Mouse (Mus musculus) heart, embryonic 14.5 days (tissue): Measurements from ENCODE around the gene Cyb561d2. TPM values are rescaled to one million over a fixed set of nuclear protein-coding genes. Genes with fewer than 3 reads are reported as not detected.

Experiments
- ATAC-seq: fragments of 200-750 bp; cut with Nextera tagmentation; 2 replicates; pipeline ENCODE4 v1.8.0; 2017; ENCODE audit warnings: low read depth, moderate TSS enrichment; ENCODE audit not compliant: insufficient number of reproducible peaks, insufficient read depth, low FRiP score
- H3K27ac ChIP-seq, 2 experiments: fragments of 200-500 bp in 1 of 2; fragments of 300-500 bp in 1 of 2; sonication (generic) in 1 of 2; replicated peaks in 1 of 2; 2 replicates each; pipeline ENCODE4 v1.5.1; 2012 to 2014; ENCODE audit warnings: low read depth in 2 of 2, low read length in 2 of 2, control low read depth in 1 of 2, mild to moderate bottlenecking in 1 of 2, mixed read lengths in 1 of 2; ENCODE audit not compliant: control insufficient read depth in 1 of 2, insufficient read depth in 1 of 2
- H3K27me3 ChIP-seq: fragments of 300-500 bp; sonication (generic); 2 replicates; pipeline ENCODE4 v1.6.1; 2014; ENCODE audit warnings: mild to moderate bottlenecking, low read length, control low read depth; ENCODE audit not compliant: control insufficient read depth, insufficient read depth
- H3K36me3 ChIP-seq: fragments of 300-500 bp; sonication (generic); 2 replicates; pipeline ENCODE4 v1.6.1; 2014; ENCODE audit warnings: mild to moderate bottlenecking, control low read depth, low read length, mixed read lengths; ENCODE audit not compliant: control insufficient read depth, insufficient read depth
- H3K4me1 ChIP-seq, 2 experiments: fragments of 200-500 bp in 1 of 2; fragments of 300-500 bp in 1 of 2; sonication (generic) in 1 of 2; 2 replicates each; pipeline ENCODE4 v1.6.1; 2012 to 2014; ENCODE audit warnings: low read length in 2 of 2, control low read depth in 1 of 2, mixed read lengths in 1 of 2; ENCODE audit not compliant: control insufficient read depth in 2 of 2, insufficient read depth in 2 of 2
- H3K4me2 ChIP-seq: fragments of 300-500 bp; sonication (generic); 2 replicates; pipeline ENCODE4 v1.6.1; 2014; ENCODE audit warnings: mild to moderate bottlenecking, low read length
- H3K4me3 ChIP-seq, 2 experiments: fragments of 200-500 bp in 1 of 2; fragments of 300-500 bp in 1 of 2; sonication (generic) in 1 of 2; 2 replicates each; pipeline ENCODE4 v1.5.1; 2012 to 2014; ENCODE audit warnings: low read length in 2 of 2, mild to moderate bottlenecking in 2 of 2, control low read depth in 1 of 2, low read depth in 1 of 2, moderate library complexity in 1 of 2; ENCODE audit not compliant: control insufficient read depth in 1 of 2, insufficient read depth in 1 of 2
- H3K9ac ChIP-seq: fragments of 300-500 bp; sonication (generic); 2 replicates; pipeline ENCODE4 v1.6.1; 2014; ENCODE audit warnings: mild to moderate bottlenecking, low read length
- H3K9me3 ChIP-seq: fragments of 300-500 bp; sonication (generic); 2 replicates; pipeline ENCODE4 v1.6.1; 2016; ENCODE audit warnings: low read length, control low read depth; ENCODE audit not compliant: control insufficient read depth
- WGBS: fragments of 180-500 bp; shearing (Covaris S2); extraction: QIAGEN DNeasy Blood & Tissue Kit; methylation state at CpG from one replicate; pipeline ENCODE4 v1.1.7; 2014; 5-methylcytosine and 5-hydroxymethylcytosine counted together
- polyA plus RNA-seq: library from polyadenylated mRNA; unstranded; fragments of >200 nt; fragmentation: Nextera tagmentation; extraction: Ambion mirVana; gene quantifications from 2 replicates; pipeline ENCODE4 v1.2.1, GENCODE M21; 2014

The Cyb561d2 gene
- polyA plus RNA-seq, 1 experiment from 2014 or later: 22.8 TPM

DNA sequence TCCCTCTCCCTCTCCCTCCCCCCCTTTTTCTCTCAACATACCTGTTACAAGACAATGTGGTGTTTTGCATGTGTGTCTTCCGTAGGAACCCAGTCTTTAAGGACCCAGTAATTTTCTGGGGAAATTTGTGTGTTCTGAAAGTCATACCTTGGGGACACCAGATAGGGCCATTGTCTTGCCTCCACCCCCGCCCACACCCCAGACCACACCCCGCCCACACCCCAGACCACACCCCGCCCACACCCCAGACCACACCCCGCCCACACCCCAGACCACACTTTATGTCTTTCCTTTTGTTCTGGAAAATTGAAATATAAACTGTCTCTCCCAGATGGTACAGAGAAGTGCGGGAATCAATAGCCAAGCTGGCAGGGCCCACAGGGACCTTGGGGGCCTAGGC, 51.4 kb downstream of the Cyb561d2 start:
- Histone ChIP-seq H3K27ac (no peak overlapping the region), H3K9me3 (no peaks in the 10 kb centered on the region), H3K27me3 (no peaks in the 10 kb centered on the region), H3K9ac (no peak overlapping the region), H3K4me1 (peaks cover 4 to 11% of the 10 kb centered on the region in 2 experiments; a peak in 2 of 4 replicates), H3K4me2 (no peak overlapping the region), H3K36me3 (no peaks in the 10 kb centered on the region), H3K4me3 (no peak overlapping the region)
- no peak for ATAC-seq
- WGBS: 65% methylated on average over 6 of the region's 6 CpGs

- H3K4me3 ChIP-seq: no peak overlapping the region
- WGBS: 59% methylated on average over 8 of the region's 8 CpGs
These were observed 51.8 kb downstream of the Cyb561d2 start for GRCm38 (mm10) chr9:107490146-107490545.

More at GRCm38 (mm10) chr9:107490146-107490545, 51.8 kb downstream of the Cyb561d2 start:
- ATAC-seq: no peak
- Histone ChIP-seq H3K27me3 (no peaks in the 10 kb centered on the region), H3K9me3 (no peaks in the 10 kb centered on the region), H3K9ac (no peak overlapping the region), H3K27ac (no peak overlapping the region), H3K36me3 (no peaks in the 10 kb centered on the region), H3K4me1 (peaks cover 4 to 11% of the 10 kb centered on the region in 2 experiments; a peak in 2 of 4 replicates), H3K4me2 (no peak overlapping the region)

Other genes starting within 250 kb of the Cyb561d2 start
- gene Cish, start 246.2 kb downstream of the Cyb561d2 start, polyA plus RNA-seq: 14.7 and 14.9 TPM in 2 replicates
- gene Hemk1, start 203.8 kb downstream of the Cyb561d2 start, polyA plus RNA-seq: 13.6 and 14.2 TPM in 2 replicates
- gene 6430571L13Rik, start 201.6 kb downstream of the Cyb561d2 start, polyA plus RNA-seq: 0.51 and 1.1 TPM in 2 replicates
- gene Cacna2d2, start 142.6 kb downstream of the Cyb561d2 start, polyA plus RNA-seq: 3.0 and 5.6 TPM in 2 replicates
- 38.6 and 39.7 TPM in 2 replicates for gene Tmem115, start 8.2 kb downstream of the Cyb561d2 start, polyA plus RNA-seq
- 28.4 and 31.6 TPM in 2 replicates for gene Nprl2, start within 50 bp of the Cyb561d2 start, polyA plus RNA-seq
- gene Zmynd10, start 5.1 kb upstream of the Cyb561d2 start, polyA plus RNA-seq: 0.27 TPM in 1 of 2 replicates, not detected in the other
- 42.5 and 47.7 TPM in 2 replicates for gene Rassf1, start 9.4 kb upstream of the Cyb561d2 start, polyA plus RNA-seq
- 49.0 and 53.0 TPM in 2 replicates for gene Tusc2, start 21.1 kb upstream of the Cyb561d2 start, polyA plus RNA-seq
- 94.1 and 103 TPM in 2 replicates for gene Hyal2, start 25.8 kb upstream of the Cyb561d2 start, polyA plus RNA-seq
- 4.4 and 4.6 TPM in 2 replicates for gene Hyal1, start 34.7 kb upstream of the Cyb561d2 start, polyA plus RNA-seq
- 10.0 and 14.9 TPM in 2 replicates for gene Naa80, start 36.7 kb upstream of the Cyb561d2 start, polyA plus RNA-seq
- 0.46 and 0.53 TPM in 2 replicates for gene Hyal3, start 38.6 kb upstream of the Cyb561d2 start, polyA plus RNA-seq
- gene Ifrd2, start 45.4 kb upstream of the Cyb561d2 start, polyA plus RNA-seq: 44.6 and 45.7 TPM in 2 replicates
- 6.5 and 7.2 TPM in 2 replicates for gene Sema3b, start 67.0 kb upstream of the Cyb561d2 start, polyA plus RNA-seq
- 379 and 410 TPM in 2 replicates for gene Gnai2, start 93.2 kb upstream of the Cyb561d2 start, polyA plus RNA-seq
- 2.7 TPM in 2 replicates for gene Slc38a3, start 127.3 kb upstream of the Cyb561d2 start, polyA plus RNA-seq
- 0.63 and 1.7 TPM in 2 replicates for gene Gnat1, start 137.5 kb upstream of the Cyb561d2 start, polyA plus RNA-seq
- gene Sema3f, start 168.3 kb upstream of the Cyb561d2 start, polyA plus RNA-seq: 4.6 and 6.2 TPM in 2 replicates
- gene Rbm5, start 228.8 kb upstream of the Cyb561d2 start, polyA plus RNA-seq: 116 and 118 TPM in 2 replicates